Mouse (Mus musculus) right cerebral cortex, postnatal 25 days (tissue): ENCODE measurements at regions not wholly inside any gene's neighbourhood (a gene's known extent, or its start where the extent isn't known, plus 50 kb on each side); places are given as distances from the start of the nearest gene placed in this dataset.

Experiments
- DNase-seq: peaks from one replicate; pipeline ENCODE4 v3.0.0; 2022

- no peak for DNase-seq
Observed at GRCm38 (mm10) chr10:37694041-37694690, 555.4 kb upstream of the Marcks start.

GRCm38 (mm10) chr10:37692851-37693250 lies 554.1 kb upstream of the Marcks start:
- DNase-seq: no peak

DNA sequence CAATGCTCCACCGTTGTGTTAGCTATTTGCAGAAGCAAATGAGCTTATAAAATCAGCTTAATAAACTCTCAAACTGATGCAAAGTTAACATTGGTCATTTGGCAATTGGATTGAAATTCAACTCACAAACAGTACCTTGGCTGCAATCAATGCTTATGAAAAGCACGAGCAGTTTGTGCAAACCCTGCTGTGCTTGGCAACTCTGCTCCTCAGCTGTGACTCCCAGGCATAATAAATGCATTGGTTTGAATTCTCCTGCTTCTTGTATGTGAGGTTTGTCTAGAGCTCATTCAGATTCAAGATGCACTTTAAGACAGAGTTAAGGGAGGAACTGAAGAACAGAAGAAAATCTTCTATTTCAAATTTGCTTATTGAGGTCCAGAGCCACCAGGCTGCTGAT lies 553.2 kb upstream of the Marcks start:
- no peak for DNase-seq

GRCm38 (mm10) chr10:37683101-37683500 lies 544.4 kb upstream of the Marcks start:
- no peak for DNase-seq

- DNase-seq: no peak
Observed at GRCm38 (mm10) chr10:37680601-37681000, 541.9 kb upstream of the Marcks start.

- no peak for DNase-seq
Observed at GRCm38 (mm10) chr10:37677826-37678225, 539.1 kb upstream of the Marcks start.

- no peak for DNase-seq
Observed at GRCm38 (mm10) chr10:37668827-37669226, 530.1 kb upstream of the Marcks start.

DNA sequence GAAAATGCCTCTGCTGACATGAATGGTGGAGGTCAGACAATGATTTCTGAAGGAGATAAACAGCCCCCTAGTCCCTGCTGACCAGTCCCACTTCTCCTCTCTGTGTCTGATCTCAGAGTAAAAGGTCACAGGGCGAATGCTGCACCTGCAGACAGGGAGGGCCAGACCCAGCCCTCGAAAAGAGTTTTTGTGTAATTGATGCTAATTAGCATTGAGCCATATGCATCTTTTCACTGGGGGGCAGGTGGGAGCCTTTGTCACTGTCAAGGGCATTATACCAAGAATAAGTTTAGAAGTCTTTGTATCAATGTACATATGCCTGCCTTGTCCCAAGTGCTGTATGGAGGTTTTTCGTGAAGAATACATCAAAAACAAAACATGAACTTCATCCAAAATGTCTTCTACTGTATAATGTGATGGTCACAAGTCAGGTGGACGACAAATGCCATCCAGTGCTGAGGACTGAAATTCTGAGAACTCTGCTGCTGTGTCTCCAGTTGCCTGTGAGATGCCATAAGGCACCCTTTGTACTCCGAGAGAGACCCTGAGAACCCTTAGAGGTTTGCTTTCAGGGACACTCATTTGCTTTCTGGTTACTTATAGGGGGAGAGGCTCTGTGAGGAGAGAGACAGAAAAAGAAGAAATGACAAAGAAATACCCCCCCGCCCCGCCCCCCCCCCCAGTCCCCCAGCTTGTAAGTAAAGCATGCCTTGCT lies 528.5 kb upstream of the Marcks start:
- no peak for DNase-seq

DNA sequence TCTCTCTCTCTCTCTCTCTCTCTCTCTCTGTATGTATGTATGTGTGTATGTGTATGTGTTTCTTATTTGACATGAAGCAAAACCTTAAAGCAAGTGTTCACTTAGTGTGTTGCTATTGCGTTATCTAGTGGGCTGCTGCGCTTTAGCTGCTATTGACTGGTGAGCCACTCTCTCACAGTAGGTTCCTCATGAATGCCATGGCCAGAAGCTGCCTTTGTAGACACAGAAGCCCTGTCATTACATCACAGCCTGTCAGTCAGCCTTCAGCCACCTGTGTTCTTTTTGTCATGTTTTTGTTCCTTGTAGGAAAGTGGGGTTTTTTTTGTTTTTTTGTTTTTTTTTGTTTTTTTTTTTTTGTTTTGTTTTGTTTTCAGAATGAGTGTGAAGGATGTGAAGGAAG lies 527.8 kb upstream of the Marcks start:
- DNase-seq: no peak

DNA sequence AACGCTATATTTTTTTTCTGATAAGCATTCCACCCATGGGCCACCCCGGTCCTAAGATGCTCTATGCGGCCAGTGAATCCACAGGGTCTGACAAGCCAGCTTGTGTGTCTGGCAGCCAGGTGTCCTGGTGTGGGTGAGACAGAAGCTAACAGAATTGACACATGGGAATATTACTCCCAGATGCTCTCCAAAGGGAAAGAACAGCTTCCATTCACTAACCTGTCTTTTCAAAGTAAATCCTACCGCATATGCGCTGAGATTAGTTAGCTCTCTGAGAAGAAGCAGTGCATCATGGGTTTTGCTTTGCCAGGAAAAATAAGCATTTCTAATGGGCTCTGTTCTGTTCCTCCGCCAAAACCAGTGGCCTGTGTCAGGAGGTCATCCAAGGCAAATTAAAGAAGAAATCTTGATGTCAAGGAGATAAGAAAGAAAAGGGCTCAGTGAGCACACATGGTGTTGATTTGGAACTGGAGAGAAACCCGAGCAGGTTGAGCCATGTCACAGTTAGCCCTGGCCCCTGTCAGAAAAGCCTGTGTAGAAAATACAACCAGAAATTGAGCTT lies 498.4 kb upstream of the Marcks start:
- DNase-seq: no peak

DNA sequence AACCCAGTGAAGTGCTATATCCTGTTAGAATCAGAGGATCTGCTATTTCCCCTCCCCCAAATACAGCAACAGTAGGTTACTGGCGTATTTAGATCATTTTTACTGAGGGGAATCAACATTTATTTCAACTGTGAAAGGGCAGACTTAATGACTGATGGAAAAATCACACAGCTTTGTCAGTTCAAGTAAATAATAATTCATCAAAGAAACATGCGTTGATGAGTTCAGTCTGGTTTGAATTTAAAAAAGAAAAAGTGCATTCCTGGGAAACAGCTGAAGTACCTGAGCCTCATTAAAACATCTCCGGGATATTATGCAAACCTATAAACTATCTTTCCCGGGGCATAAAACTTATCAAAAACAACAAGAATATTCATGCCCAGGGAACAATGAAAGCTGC lies 497.7 kb upstream of the Marcks start:
- DNase-seq: no peak

DNA sequence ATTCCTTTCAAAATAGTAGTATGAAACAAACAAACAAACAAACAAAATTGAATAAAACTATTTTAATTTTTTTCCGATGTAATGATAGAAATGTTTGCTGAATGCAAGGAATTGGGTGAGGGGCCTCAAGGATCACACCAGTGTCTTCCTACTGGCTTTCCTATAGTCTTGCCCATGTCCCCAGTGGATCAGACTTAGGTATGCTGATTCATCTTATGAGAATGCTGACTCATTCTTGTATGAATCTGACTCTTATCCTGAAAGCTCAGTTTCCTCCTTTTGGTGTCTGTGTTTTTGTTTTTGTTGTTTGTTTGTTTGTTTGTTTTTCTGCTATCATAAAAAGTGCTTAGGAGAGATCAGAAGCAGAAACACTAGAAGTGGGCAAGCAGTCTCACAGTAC lies 491.7 kb upstream of the Marcks start:
- DNase-seq: no peak

DNA sequence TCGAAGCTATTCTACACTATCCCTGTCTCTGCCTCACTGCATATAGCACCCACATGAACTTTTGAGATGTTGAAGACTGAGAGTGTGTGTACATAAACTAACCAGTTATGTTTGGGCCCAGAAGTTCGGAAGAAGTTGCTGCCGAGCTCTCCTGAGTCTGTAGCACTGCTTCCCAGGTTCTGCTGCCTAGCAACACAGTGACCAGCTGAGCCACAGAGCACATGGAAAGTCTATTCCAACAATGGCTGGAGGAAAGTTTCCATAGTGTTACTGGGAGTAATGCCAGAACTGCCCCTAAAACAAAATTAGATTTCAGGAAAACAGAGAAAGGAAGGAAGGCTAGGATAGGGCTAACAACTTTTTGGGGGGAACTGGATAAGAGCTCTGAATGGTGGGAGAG lies 489.2 kb upstream of the Marcks start:
- DNase-seq: no peak

GRCm38 (mm10) chr10:37626758-37627201 lies 488.1 kb upstream of the Marcks start:
- DNase-seq: no peak

GRCm38 (mm10) chr10:37625972-37626757 lies 487.4 kb upstream of the Marcks start:
- DNase-seq: no peak

DNA sequence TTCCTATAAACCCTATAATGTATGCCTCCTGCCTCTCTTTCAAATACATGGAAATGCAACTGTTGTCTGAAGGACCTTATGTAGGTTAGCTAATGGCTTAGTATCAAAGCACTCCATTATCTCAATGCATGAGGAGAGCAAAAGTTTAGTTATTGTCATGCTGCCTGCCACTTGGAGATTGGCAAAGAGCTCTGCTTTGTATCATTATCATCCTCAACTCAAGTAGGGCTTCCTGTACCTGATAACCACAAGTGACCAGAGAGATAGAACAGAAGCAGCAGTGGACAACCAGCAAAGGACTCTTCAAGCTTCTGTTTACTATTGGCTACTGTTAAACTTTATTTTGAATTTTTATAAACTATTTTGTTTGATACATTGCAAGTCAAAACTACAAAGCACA lies 484.3 kb upstream of the Marcks start:
- no peak for DNase-seq

GRCm38 (mm10) chr10:37618606-37619005 lies 479.9 kb upstream of the Marcks start:
- DNase-seq: no peak

GRCm38 (mm10) chr10:37617708-37618300 lies 479.1 kb upstream of the Marcks start:
- DNase-seq: no peak

GRCm38 (mm10) chr10:37615926-37616691 lies 477.4 kb upstream of the Marcks start:
- DNase-seq: no peak

DNA sequence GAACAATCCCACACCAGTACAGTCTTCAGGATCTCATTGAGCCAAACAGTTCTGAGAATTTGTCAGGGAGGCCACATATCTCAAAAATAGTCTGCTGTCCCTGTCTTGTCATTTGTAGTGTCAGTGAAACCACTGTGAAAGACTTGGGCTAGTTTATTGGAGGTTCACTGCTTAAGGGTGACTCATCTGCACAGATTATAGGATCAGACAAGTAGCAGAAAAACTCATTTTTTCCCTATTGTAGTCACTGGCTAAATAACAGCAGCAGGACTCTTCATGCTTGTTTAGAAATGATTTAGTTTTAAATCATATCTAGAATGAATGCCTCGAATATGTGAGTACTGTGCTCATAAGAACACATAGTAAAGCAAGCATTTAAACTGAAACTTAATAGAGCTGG lies 475.2 kb upstream of the Marcks start:
- no peak for DNase-seq

GRCm38 (mm10) chr10:37603529-37603928 lies 464.8 kb upstream of the Marcks start:
- DNase-seq: no peak

GRCm38 (mm10) chr10:37602936-37603335 lies 464.2 kb upstream of the Marcks start:
- DNase-seq: no peak
